Mouse (Mus musculus) liver, adult 2 months (tissue): Measurements from ENCODE around the gene Inafm2.

Experiments
- CTCF ChIP-seq: fragments of 200-500 bp; IDR thresholded peaks from 2 replicates; pipeline ENCODE4 v1.5.1; 2011; ENCODE audit warnings: low read depth, low read length, control low read depth
- POLR2A ChIP-seq: fragments of 200-500 bp; IDR thresholded peaks from 2 replicates; pipeline ENCODE4 v1.6.1; 2011; ENCODE audit warnings: low read length, control low read depth; ENCODE audit not compliant: insufficient read depth; ENCODE audit errors: extremely low read depth

- no peak for TF ChIP-seq POLR2A
- peak; percentile 84 for TF ChIP-seq CTCF
Measured at GRCm38 (mm10) chr2:118730622-118730915, 15.0 kb upstream of the Inafm2 start.
